In the genomic region with DNA sequence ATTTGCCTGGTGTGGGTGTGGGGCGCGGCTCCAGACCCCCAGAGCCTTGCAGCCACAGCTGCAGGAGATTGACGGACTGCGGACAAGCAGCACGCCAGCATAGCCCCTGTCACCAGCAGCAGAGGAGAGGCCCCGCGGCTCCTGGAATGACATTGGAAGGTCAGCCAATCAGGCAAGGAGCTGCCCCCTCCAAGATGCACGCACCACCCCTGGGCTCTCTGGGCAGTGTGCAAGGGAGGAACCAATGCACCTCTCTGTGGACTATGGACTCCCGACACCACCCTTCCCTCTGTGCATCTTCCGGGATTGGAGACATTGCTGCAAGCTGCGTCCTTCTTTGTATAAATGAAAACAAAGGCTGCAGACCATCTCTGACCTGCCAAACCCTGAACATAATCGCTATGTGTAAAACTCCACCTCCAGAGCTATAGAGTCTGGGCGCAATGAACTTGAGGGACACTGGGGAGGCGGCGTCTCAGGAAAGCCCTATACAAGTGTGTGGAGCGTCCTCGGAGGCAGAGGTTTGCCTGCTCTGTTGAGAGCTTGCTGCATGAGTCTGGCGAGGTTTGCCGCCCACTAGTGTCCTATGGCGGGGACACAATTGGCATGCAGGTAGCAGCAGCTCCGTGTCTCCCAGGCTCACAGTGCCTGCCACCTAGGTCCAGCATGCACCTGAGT, we compare ENCODE assay signal across 7 mouse cellular contexts. TPM values are rescaled to one million over a fixed set of nuclear protein-coding genes. Genes with fewer than 3 reads are reported as not detected.
DNase-seq lines count a peak whose midpoint lies in the region; ATAC-seq lines count a peak whose summit lies in the region.

No protein-coding gene starts in this region.

- H3K9ac ChIP-seq in forebrain, embryonic 16.5 days (replicated peaks; ENCODE audit: low read depth, low read length), result peak overlapping the region; percentile 78
- peak overlapping the region; percentile 68 for H3K9ac ChIP-seq in hindbrain, embryonic 14.5 days

- peak; percentile 5 for DNase-seq in T-cell, adult 2 months (ENCODE audit: low spot score)
- peak; percentile 72 to 74 for DNase-seq in cerebellum, adult 18-20 months
- peak; percentile 83 for DNase-seq in hindbrain, embryonic 14.5 days (ENCODE audit: low spot score)
- peak; percentile 49 for DNase-seq in left cerebral cortex, adult 11 months (ENCODE audit: low spot score)
- DNase-seq in lung, postnatal 14 days, result peak; percentile 22
- DNase-seq in right cerebral cortex, adult 18-20 months, result peak; percentile 79

- H3K9me3 ChIP-seq in forebrain, embryonic 16.5 days (ENCODE audit: control insufficient read depth, low read length), result no peaks in the 10 kb centered on the region
- H3K9me3 ChIP-seq in hindbrain, embryonic 14.5 days (ENCODE audit: control insufficient read depth, low read length), result no peaks in the 10 kb centered on the region

- H3K4me1 ChIP-seq in forebrain, embryonic 16.5 days (replicated peaks; ENCODE audit: control insufficient read depth, insufficient read depth, low read length), result peaks cover 31% of the 10 kb centered on the region
- H3K4me1 ChIP-seq in hindbrain, embryonic 14.5 days (replicated peaks; ENCODE audit: control insufficient read depth, insufficient read depth, low read length), result peaks cover 42% of the 10 kb centered on the region

- peak overlapping the region; percentile 63; the same call in 1 of the 2 replicates for H3K27ac ChIP-seq in forebrain, embryonic 16.5 days (ENCODE audit: low read length)
- peak overlapping the region; percentile 84 for H3K27ac ChIP-seq in hindbrain, embryonic 14.5 days

- ATAC-seq in forebrain, embryonic 16.5 days, result peak; percentile 80
- ATAC-seq in hindbrain, embryonic 14.5 days (ENCODE audit: low FRiP score), result peak; percentile 83

- no peaks in the 10 kb centered on the region for H3K36me3 ChIP-seq in forebrain, embryonic 16.5 days (ENCODE audit: control insufficient read depth, insufficient read depth)
- H3K36me3 ChIP-seq in hindbrain, embryonic 14.5 days (replicated peaks; ENCODE audit: control insufficient read depth, insufficient read depth), result no peaks in the 10 kb centered on the region

- H3K4me3 ChIP-seq in forebrain, embryonic 16.5 days (replicated peaks; ENCODE audit: low read length), result peak overlapping the region; percentile 54
- H3K4me3 ChIP-seq in hindbrain, embryonic 14.5 days (replicated peaks; ENCODE audit: low read length), result peak overlapping the region; percentile 42

- WGBS in forebrain, embryonic 16.5 days, result under 1% methylated on average over 21 of the region's 21 CpGs
- 1% methylated on average over 21 of the region's 21 CpGs for WGBS in hindbrain, embryonic 14.5 days

- peak overlapping the region; percentile 95 for H3K4me2 ChIP-seq in forebrain, embryonic 16.5 days (ENCODE audit: low read length)
- peak overlapping the region; percentile 83 for H3K4me2 ChIP-seq in hindbrain, embryonic 14.5 days (replicated peaks)

- 0 out of 2 replicates have a peak, but pooled peaks cover 3% of the 10 kb centered on the region for H3K27me3 ChIP-seq in forebrain, embryonic 16.5 days (replicated peaks; ENCODE audit: control insufficient read depth, insufficient read depth, low read length)
- no peaks in the 10 kb centered on the region for H3K27me3 ChIP-seq in hindbrain, embryonic 14.5 days (ENCODE audit: control insufficient read depth, insufficient read depth, low read length)

RNA-seq across cellular contexts. Expression of a gene that starts 5.0 kb away (rescaled TPM):
- 7.1 and 8.5 TPM in 2 replicates for polyA plus RNA-seq in forebrain, embryonic 16.5 days (2015; fragmentation: Nextera tagmentation; extraction: Ambion mirVana)
- polyA plus RNA-seq in hindbrain, embryonic 14.5 days (2014; fragmentation: Nextera tagmentation; extraction: Ambion mirVana), result 17.1 and 17.5 TPM in 2 replicates

Comparison
In these comparisons a context has a peak if more than half of its experiments do, and no peak if none do; other contexts are left out.
1. Peak in every context shown above with its lines: DNase-seq, ATAC-seq, H3K4me3 ChIP-seq and H3K27ac ChIP-seq.
2. DNase-seq: peak in every context shown above with its lines; median percentile 83 in hindbrain, embryonic 14.5 days; 79 in right cerebral cortex, adult 18-20 months; 73 in cerebellum, adult 18-20 months; 49 in left cerebral cortex, adult 11 months; 22 in lung, postnatal 14 days; 5 in T-cell, adult 2 months.